Mouse (Mus musculus) urinary bladder, postnatal 4 days (tissue): Measurements from ENCODE around the gene Lingo1.

Source experiments
- DNase-seq, 2 experiments: peaks; one replicate each; pipeline ENCODE4 v3.0.0; 2021 to 2022; ENCODE audit warnings: low spot score in 2 of 2

The Lingo1 gene

DNA sequence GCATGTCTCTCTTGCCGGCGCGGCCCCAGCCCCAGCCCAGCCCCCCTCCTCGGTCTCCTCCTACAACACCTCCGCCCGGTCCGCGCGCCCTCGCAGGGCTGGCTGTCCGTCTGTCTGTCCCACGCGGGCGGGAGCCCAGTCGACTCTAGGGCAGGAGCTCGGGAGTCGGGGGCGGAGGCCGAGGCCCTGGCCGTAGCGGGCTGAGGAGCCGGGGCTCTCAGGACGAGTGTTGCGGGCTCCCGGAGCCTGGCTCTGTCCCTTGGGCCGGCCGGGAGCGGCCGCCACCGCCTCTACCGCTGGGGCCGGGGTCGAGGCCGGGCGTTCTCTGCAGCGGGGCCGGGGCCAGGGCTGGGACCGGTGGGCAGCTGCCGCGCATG, 161.2 kb downstream of the Lingo1 start:
- peak in 1 of 2 experiments; percentile 26 for DNase-seq

DNA sequence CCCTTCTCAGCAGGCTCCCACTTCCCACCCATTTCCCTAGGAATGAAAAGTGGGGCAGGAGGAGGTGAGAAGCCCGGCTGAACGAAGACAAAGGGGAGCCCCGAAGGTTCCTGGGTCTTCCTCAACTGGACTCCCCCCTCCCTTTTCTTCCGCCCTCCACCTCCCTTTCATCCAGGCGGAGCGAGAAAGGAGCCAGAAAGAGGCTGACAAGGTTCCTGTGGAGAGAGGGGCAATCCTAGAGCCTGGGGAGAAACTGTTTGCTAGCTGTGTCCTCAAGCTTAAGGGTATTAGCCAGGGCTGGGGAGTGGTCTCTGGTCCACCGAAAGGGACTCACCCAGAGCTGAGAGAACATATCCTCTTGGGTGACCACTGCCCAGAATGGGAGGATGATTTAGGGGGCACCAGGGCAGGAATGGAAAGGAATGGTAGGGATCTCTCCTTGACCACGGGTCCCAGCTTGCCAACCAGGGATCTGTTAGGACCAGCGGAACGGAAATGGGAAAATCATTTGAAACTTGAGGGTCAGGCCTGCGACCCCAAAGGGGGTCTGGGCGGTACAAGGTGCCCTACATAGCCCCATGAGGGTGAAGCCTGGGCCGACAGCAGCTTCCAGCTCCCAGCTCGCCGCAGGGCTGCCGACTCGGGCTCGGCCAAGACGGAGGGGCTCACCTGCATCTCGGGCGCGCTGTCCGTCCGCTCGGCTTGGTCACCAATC, 161.7 kb downstream of the Lingo1 start:
- DNase-seq: no peak

DNA sequence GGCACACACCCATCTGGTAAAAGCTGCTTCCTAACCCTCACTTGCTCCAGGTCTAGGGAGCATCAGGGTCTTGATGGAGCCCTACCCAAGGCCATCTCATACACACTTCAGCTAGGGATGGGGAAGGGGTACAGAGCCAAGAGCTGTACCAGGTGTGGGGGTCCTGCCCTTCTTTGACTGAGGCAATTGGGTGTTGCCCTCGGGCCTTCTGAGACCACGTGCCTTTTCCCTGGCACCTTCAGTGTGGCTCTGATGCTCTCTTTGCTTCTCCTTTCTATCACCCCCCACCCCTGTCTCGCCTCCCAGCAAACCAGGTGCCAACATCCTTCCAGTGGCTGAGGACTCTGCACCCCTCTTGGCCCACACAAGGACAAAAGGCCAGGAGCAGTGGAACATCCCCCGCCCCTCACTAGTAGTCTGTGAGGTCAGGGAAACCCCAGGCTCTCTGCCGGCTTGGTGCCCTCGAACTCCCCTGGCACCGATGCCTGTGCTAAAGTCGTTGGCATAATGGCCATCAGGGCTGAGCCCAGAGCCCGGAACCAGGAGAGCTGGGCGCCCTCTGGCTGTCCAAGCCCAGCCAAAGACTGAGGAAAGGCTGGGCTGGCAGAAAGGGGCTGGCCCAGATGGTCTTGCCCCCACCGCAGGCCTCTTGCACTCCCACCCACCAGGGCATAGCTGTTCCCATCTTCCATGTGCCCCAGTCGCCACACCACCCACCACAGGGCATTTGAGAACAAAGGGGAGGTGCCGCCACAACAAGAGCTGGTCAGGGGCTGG, 162.6 kb downstream of the Lingo1 start:
- DNase-seq: no peak

DNA sequence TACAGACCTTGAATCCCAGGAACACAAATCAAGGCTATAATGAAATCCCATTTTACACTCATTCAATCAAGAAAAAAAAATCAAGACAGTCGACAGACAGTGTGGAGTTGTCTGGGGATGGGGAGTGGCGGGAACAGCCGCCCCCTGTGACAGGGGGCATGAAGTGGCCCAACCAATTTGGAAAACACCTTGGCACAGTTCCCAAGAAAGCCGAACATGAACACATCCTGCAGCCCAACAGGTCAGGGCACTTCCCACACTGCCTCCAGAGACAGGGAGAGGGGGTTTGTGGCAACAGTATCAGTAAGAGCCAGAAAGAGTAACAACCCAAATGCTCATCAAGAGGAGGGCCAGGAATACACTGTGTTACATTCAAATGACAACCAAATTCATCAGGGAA, 165.3 kb downstream of the Lingo1 start:
- no peak for DNase-seq

DNA sequence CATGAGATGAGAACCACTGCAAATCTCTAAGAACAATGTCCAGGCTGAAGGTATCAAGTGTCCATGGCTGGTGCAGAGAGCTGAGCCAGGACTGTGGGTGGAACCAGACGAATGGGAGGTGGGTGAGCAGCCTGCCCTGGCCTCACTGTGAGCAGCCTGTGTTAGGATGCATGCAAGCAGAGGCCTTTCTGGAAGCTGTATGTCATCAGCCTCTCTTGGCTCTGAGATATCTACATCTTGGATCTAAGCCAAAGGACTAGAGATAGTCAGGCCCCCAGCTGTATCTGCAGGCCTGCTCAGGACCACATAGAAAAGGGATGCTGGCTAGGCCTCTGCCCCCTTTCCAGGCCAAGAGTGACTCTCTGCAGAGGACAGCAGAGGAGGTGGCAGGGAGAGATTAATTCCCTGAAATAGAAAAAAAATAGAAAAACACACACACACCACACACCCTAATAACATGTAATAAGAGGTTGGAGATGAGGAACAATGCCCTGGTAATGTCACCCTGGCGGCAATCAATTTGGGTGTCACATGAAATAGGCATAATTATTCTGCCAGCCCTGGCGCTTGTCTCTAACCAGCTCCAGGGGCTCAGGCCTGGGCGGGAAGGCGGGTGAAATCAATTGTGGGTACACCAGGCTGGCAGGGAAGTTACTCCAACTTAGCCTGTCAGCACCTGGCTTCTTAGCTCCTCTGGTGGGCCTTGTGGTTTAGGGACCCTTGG, 166.4 kb downstream of the Lingo1 start:
- no peak for DNase-seq

DNA sequence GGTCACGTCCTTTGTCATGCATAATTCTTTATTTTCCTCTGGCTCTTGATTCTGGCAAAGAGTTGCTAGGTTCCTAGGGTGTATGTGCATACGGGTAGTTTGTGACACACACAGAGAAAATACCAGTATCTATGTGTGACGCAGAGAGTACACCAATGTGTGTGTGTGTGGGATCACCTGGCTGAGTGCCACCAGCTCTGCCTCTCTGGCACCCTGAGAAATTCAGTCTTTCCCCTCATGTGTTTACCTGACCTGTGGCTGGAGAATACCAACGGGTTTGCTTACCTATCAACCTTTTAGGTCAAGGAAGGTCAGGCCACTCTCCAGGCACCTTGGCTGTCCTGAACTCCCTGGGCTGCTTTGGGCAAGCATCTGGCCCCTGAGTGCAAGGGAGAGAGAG, 169.0 kb downstream of the Lingo1 start:
- no peak for DNase-seq

DNA sequence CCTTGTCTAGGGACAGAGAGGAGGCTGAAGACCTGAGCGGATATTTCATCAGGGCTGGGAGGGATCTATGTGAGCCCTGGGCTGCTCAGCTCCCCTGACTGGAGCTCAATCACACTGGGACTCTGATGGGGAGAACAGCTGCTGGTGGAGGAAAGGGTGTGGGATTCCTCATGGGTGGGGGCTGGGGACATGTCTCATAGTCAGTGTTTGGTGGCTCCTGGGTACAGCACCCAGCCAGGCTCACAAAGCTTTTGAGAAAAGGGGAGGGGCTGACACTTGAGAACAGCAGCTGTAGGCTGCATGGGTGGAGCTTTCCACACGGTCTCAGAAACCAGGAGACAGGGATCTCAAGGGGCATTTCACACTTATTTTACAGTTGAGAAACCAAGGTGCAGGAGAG, 171.3 kb downstream of the Lingo1 start:
- no peak for DNase-seq

DNA sequence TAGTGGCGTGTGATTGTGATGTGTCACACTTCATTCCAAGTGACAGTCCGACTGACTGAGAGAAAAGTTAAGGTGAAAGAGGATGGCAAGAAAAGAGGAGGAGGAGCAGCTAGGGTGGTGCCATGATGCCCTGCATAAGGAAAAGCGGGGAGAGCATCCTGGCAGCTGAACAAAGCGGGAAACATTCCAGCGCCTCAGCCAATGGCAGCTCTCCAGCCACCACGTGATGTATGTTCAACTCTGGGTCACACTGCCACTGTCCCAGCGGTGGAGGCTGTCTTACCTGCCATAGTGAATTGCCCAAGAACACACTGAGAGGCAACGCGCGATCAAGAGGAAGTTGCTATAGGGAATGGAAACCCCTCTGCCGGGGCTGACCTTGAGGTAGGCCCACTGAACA, 172.9 kb downstream of the Lingo1 start:
- DNase-seq: no peak

DNA sequence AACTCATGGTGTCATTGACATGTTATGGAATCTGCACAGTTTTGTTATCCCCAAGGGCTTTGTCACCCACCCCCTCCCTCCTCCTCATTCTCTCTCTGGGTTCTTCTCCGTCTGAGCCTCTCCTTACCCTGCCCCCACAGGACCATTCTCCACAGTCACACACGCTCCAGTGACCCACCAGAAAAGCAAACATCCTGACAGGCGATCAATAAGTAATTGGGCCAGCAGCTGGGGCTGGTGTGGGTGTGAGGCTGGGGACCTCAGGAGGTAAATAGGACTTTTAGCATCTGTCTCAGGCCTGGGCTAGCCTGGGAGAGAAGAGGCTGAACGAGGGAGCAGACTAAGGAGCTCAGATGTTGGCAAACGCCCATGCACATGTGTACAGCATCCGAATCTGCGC, 173.5 kb downstream of the Lingo1 start:
- DNase-seq: no peak

DNA sequence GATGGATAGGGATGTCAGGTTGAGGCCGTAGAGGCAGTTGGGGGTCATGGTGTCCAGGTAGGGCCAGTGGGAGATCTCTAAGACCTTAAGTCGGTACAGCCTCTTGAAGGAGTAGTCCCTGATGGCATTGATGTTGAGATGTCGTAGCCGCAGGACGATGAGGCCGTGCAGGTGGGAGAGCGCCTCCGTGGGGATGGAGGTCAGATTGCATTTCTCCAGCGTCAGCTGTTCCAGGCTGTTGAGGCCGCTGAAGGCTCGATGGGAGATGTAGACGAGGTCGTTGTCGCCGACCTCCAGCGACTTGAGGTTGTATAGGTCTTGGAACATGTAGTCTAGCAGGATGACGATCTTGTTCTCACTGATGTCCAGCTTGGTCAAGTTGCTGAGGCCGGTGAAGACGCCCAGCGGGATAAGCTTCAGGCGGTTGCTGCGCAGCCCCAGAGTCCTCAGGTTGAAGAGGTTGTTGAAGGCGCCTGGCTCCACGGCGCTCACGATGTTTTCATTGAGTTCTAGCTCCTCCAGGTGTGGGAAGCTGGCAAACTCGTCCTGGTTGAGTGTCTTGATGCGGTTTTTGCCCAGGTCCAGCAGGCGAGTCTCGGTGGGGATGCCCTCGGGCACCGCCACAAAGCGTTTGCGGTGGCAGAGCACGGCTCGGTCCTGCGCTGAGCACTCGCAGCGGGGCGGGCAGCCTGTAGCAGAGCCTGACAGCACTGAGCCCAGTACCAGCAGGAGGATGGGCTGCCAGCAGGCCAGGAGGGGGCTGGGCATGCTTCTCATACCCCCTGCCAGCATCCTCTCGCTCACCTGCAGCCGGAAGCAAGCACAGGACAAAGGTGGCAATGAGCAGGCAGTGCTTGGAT, 175.5 kb downstream of the Lingo1 start:
- DNase-seq: no peak

DNA sequence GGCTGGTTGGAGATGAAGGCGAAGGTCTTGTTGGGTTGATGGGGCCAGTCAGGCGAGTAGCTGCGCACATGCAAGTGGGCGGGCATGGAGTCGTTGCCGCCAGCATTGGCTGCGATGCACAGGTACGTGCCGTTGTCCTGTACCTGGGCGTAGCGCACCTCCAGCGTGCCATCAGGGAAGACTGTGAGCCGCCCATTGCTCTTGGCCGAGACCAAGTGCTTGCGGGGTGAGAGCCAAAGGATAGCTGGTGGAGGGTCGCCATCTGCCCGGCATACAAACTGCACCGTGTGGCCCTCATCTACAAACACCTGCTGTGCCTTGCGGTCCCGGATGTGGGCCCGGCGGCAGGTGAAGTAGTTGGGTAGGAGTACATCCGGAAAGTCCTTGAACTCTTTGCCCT, 176.6 kb downstream of the Lingo1 start:
- no peak for DNase-seq

DNA sequence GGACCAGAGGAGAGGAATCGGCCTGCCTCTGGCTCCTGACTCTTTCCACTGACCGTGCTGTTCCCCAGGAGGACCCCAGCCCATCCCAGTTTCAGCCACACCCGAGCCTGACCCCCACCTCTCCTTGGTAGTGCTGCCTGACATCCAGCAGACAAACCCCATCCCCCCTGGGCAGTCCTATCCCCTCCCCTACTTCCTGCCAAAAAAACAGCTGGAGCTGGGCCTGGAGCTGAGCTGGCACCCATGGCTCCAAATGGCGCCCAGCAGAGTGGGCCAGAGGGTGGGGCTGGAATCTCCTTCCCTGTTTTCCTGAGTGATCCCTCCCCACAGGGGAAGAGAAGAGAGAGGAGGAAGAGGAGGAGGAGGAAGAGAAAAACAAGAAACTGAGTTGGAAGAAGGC, 177.6 kb downstream of the Lingo1 start:
- no peak for DNase-seq

DNA sequence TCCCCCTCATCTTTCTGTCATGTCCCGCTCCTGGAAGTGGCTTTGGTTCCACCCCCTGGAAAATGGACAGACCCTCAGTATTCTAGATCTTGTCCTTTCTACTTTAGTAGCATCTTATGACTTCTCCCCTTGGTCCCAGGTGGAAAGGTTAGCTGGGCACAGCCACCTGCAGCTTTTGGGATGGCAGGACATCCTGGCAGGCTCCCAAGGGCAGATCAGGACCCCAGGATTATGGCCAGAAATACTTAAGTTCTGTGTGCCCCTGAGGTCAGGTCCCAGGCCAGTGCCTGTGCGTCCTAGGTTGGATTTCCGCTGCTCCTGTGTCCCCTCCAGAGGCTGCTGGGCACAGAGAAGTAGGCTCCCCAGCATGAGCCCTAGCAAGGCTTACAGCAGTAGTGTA, 180.2 kb downstream of the Lingo1 start:
- DNase-seq: no peak

DNA sequence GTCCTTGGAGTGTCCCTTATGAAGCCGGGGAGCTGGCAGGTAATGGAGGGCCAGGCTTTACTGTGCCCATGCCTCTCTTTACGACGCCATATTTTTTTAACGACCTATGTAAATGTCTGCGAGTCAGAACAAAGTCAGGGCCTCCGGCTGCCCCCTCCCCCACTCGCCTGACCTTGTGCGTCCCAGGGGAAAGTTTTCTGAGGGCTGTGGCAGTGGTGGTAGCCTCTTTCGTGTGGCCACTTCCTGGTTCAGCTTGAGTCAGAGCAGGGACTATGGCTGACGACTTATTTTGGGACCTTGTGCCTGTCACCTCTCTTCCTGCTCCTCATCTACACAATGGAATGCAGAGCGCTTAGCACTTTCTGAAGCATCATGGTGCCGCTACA, 183.5 kb downstream of the Lingo1 start:
- no peak for DNase-seq

DNA sequence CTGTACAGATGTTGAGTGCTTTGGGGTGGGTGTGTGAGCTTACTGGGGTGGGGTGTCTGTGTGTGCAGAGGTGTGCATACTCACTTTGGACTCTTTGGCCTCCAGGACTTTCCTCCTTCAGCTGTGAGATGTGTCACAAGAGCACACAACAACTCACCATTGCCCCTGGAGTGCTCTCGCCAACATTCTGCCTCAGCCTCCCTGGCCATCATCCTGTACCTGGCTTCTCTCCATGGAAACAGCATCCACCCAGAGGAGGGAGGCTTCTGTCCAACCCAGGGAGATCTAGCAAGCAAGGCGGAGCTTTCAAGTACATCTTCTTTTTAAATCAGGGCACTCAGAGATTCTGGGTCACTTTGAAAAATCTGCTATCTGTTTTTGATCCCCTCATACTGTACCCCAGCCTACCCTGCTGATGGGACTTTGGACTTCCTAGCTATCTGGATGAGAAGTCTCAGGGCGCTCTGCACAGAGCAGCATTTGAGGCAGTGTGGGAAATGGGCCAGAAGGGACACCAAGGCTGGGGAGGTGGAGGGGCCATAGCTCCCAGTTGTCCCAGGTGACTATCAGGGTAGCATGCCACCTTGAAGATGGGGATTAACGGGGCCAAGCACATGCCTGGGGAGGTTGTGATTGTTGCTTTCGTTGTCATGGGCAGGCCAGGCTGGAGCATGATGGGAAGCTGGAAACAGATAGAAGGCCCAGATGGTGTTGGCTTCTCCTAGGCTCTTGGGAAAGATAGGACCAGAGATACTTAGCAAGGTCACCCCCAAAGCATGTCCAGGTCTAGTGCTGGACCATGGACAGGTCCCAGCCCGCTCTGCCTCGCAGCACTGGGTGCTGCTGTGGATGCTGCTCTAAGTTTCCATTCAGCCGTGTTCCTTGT, 184.1 kb downstream of the Lingo1 start:
- DNase-seq: no peak

DNA sequence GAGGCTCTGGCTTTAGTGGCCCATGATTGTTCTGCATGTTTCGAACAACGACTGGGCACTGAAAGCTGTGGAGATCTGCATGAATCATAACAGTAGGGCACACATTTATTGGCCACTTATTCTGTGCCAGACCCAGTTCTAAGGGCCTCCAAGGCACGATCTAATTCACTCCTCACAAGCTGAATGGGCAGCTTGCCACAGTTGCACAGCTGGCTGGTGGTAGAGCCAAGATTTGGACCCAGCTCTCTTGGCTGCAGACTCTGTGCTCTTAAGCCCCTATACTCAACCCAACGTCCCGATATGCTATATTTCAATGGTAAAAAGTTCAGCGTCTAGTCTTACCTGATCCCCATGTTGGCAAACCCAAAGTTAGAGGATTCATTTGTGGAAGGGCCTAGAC, 185.3 kb downstream of the Lingo1 start:
- DNase-seq: no peak

DNA sequence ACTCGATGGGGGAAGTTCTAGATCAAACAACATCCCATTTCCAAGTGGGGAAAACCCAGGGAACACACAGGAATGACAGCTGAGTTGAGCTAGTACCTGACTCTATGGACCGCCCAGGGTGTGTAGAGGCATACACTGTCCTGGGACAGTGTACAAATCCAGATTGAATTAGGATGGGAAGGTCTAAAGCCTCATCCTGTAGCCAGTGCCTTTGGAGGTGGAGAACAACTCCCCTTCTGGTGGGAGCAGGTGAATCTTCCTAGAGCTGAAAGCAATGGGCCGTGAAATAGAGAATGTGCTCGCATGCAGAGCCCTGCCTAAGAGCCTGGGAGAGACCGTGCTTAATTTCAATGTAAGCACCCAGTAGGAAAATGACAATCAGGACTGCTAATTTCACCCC, 185.8 kb downstream of the Lingo1 start:
- no peak for DNase-seq

DNA sequence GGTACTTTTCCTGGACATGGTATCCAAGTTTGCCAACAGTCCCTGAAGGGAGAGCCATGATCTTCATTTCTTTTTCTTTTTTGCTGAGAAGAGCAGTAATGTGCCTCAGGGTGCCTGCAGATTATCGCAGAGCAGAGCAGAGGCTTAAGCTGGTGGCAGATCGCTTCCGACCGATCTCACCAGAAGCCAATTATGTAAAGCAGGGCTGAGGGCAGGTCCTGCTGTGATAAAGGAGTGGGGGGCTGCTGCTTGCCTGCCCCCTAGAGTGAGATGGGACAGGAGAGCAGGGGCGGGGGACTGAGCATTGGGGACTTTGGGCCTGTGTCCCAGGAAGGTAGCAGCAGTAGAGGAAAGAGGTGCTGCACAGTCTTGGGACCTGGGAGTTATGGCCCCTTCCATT, 186.8 kb downstream of the Lingo1 start:
- no peak for DNase-seq

DNA sequence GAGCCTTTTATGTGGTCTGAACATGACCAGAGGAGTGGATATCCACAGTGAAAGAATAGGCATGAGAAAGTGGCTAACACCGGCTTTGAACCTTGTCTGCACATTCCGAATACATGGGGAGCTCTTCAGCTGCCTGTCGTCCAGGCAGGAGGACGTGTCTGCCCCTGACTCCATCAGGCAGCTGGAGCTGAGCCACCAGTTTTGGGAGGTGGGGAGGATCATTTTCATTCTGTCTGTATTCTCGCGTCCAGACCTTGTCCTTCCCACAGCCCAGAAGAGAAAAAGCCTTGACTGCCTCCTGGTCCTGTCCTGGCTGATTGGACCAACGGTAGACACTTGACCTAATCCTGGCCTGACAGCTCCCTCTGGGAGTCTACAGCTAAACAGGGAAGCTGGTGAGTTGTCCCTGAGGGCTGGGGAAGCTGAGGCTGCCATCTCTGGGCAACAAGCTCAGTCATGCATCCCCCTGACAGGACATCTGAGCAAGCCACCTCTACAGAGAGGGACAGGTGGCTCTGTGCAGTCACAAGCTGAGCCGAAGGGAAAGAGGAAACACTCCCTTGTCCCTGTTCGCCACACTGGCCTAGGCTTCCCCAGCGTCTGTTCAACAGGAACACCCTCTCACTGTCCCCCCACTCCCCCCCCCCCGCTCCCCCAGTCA, 187.4 kb downstream of the Lingo1 start:
- DNase-seq: no peak

DNA sequence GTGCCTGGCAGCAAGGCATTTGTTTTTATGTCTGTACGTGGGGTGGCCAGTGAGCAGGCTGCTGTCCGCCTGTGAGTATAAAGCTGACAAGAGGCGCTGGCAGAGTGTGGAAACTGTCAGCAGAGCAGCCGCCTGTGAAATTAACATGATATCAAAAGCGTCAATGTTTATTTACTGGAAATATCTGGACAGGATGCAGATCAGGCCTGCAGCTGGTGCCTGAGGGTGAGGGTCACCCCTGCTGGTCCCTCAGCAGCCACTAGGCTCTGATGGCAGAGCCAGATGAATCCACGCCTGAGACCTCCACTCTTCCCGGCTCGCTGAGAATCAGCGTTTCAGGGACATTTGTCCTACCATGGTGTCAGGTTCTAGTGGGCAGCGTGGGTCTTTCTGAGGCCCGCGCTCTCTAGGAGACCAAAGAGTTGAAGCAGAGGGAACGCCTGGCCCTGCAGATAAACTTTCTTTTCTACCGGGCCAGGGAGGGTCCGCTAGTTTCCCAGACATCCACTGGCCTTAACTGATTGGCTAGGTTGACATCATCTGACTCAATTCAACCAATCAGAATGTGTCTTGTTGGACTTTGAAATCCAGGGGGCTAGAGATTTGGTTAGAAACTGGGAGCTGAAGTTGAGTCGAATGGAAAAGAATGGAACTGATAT, 190.1 kb downstream of the Lingo1 start:
- no peak for DNase-seq
